Mouse (Mus musculus): ENCODE measurements at regions not wholly inside any gene's neighbourhood (a gene's known extent, or its start where the extent isn't known, plus 50 kb on each side); places are given as distances from the start of the nearest gene placed in this dataset.

- Histone ChIP-seq H3K27me3 (ENCODE audit: control insufficient read depth, insufficient read depth, low read length) (no peaks in the 10 kb centered on the region), H3K4me1 (ENCODE audit: control insufficient read depth, insufficient read depth, low read length) (no peaks in the 10 kb centered on the region), H3K27ac (ENCODE audit: low read depth, low read length) (no peak overlapping the region), H3K4me3 (ENCODE audit: low read depth, low read length) (no peak overlapping the region), H3K4me2 (no peak overlapping the region), H3K36me3 (ENCODE audit: control insufficient read depth, insufficient read depth, low read length) (no peaks in the 10 kb centered on the region), H3K9me3 (replicated peaks; ENCODE audit: control insufficient read depth, low read length) (no peaks in the 10 kb centered on the region), H3K9ac (ENCODE audit: low read depth, low read length) (no peak overlapping the region)
- ATAC-seq (replicated peaks; ENCODE audit: insufficient number of reproducible peaks, low FRiP score, low TSS enrichment) = no peak
- 76% methylated on average over 16 of the region's 16 CpGs for WGBS (ENCODE audit: insufficient replicate concordance)
Measured at GRCm38 (mm10) chr12:110157998-110158747, 120.7 kb upstream of the Dio3 start.

DNA sequence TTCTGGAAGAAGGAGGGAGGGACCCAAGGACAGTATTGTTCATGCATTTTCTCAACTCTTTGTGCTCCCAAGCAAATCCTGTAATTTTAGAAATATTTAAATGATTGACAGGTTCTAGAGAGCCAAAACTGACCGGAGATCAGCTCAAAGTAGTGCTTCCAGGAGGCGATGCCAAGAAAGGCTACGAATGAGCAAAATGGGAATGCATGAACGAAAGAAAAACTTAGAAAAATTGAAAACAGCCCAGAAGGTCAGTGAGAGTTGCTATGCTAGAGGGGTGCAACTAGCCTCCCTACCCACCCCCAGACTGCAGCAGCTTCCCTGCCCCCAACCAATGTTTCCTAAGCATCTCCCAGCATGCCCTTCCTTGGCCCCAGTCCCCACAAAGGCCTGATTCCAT, 117.6 kb upstream of the Dio3 start:
- ATAC-seq (replicated peaks; ENCODE audit: insufficient number of reproducible peaks, low FRiP score, low TSS enrichment) = no peak
- Histone ChIP-seq H3K27me3 (ENCODE audit: control insufficient read depth, insufficient read depth, low read length) (no peaks in the 10 kb centered on the region), H3K9me3 (replicated peaks; ENCODE audit: control insufficient read depth, low read length) (no peaks in the 10 kb centered on the region), H3K36me3 (ENCODE audit: control insufficient read depth, insufficient read depth, low read length) (no peaks in the 10 kb centered on the region), H3K27ac (ENCODE audit: low read depth, low read length) (no peak overlapping the region), H3K9ac (ENCODE audit: low read depth, low read length) (no peak overlapping the region), H3K4me2 (no peak overlapping the region), H3K4me3 (ENCODE audit: low read depth, low read length) (no peak overlapping the region), H3K4me1 (ENCODE audit: control insufficient read depth, insufficient read depth, low read length) (no peaks in the 10 kb centered on the region)
- 88% methylated on average over 4 of the region's 4 CpGs for WGBS (ENCODE audit: insufficient replicate concordance)

- H3K9ac ChIP-seq (ENCODE audit: low read depth, low read length) = no peak overlapping the region
- no peak for ATAC-seq (replicated peaks; ENCODE audit: insufficient number of reproducible peaks, low FRiP score, low TSS enrichment)
- WGBS (ENCODE audit: insufficient replicate concordance) = 85% methylated on average over 13 of the region's 13 CpGs
Measured at GRCm38 (mm10) chr12:110165462-110165861, 113.4 kb upstream of the Dio3 start.

DNA sequence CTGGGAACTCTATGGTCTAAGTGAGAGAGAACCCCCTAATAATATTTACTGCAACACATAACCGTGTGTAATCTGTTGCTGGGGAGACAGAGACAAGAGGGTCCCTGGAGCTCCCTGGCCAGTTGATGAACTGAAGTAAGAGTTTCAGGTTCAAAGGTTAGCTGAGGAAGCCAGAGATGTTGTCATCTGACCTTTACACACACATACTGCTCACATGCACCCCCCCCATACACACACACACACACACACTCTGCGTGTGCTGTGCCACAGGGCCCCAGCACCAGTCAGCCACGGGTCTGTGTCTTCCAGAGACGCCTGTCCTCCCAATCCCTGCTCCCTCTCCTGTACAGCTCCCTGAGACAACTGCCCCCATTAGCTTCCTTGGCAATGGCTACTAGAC, 110.5 kb upstream of the Dio3 start:
- Histone ChIP-seq H3K27me3 (ENCODE audit: control insufficient read depth, insufficient read depth, low read length) (no peaks in the 10 kb centered on the region), H3K36me3 (ENCODE audit: control insufficient read depth, insufficient read depth, low read length) (no peaks in the 10 kb centered on the region), H3K4me1 (ENCODE audit: control insufficient read depth, insufficient read depth, low read length) (no peaks in the 10 kb centered on the region), H3K27ac (ENCODE audit: low read depth, low read length) (no peak overlapping the region), H3K9ac (ENCODE audit: low read depth, low read length) (no peak overlapping the region), H3K4me3 (ENCODE audit: low read depth, low read length) (no peak overlapping the region), H3K9me3 (replicated peaks; ENCODE audit: control insufficient read depth, low read length) (no peaks in the 10 kb centered on the region), H3K4me2 (no peak overlapping the region)
- ATAC-seq (replicated peaks; ENCODE audit: insufficient number of reproducible peaks, low FRiP score, low TSS enrichment) = no peak
- 73% methylated on average over 4 of the region's 4 CpGs for WGBS (ENCODE audit: insufficient replicate concordance)

More at GRCm38 (mm10) chr12:110165462-110165861, 113.4 kb upstream of the Dio3 start:
- no peak overlapping the region for H3K4me3 ChIP-seq (ENCODE audit: low read depth, low read length)
- H3K9me3 ChIP-seq (replicated peaks; ENCODE audit: control insufficient read depth, low read length) = no peaks in the 10 kb centered on the region
- H3K4me2 ChIP-seq = no peak overlapping the region
- no peak overlapping the region for H3K27ac ChIP-seq (ENCODE audit: low read depth, low read length)
- no peaks in the 10 kb centered on the region for H3K4me1 ChIP-seq (ENCODE audit: control insufficient read depth, insufficient read depth, low read length)
- no peaks in the 10 kb centered on the region for H3K27me3 ChIP-seq (ENCODE audit: control insufficient read depth, insufficient read depth, low read length)
- no peaks in the 10 kb centered on the region for H3K36me3 ChIP-seq (ENCODE audit: control insufficient read depth, insufficient read depth, low read length)

GRCm38 (mm10) chr12:110169261-110169660, 109.6 kb upstream of the Dio3 start:
- Histone ChIP-seq H3K4me3 (ENCODE audit: low read depth, low read length) (no peak overlapping the region), H3K4me2 (no peak overlapping the region), H3K36me3 (ENCODE audit: control insufficient read depth, insufficient read depth, low read length) (no peaks in the 10 kb centered on the region), H3K4me1 (ENCODE audit: control insufficient read depth, insufficient read depth, low read length) (no peaks in the 10 kb centered on the region), H3K27ac (ENCODE audit: low read depth, low read length) (no peak overlapping the region), H3K9ac (ENCODE audit: low read depth, low read length) (no peak overlapping the region), H3K9me3 (replicated peaks; ENCODE audit: control insufficient read depth, low read length) (no peaks in the 10 kb centered on the region), H3K27me3 (ENCODE audit: control insufficient read depth, insufficient read depth, low read length) (no peaks in the 10 kb centered on the region)
- WGBS (ENCODE audit: insufficient replicate concordance) = 83% methylated on average over 1 of the region's 1 CpGs
- no peak for ATAC-seq (replicated peaks; ENCODE audit: insufficient number of reproducible peaks, low FRiP score, low TSS enrichment)

GRCm38 (mm10) chr12:110170496-110170895, 108.4 kb upstream of the Dio3 start:
- Histone ChIP-seq H3K9me3 (replicated peaks; ENCODE audit: control insufficient read depth, low read length) (no peaks in the 10 kb centered on the region), H3K4me2 (no peak overlapping the region), H3K4me1 (ENCODE audit: control insufficient read depth, insufficient read depth, low read length) (no peaks in the 10 kb centered on the region), H3K4me3 (ENCODE audit: low read depth, low read length) (no peak overlapping the region), H3K27ac (ENCODE audit: low read depth, low read length) (no peak overlapping the region), H3K27me3 (ENCODE audit: control insufficient read depth, insufficient read depth, low read length) (no peaks in the 10 kb centered on the region), H3K9ac (ENCODE audit: low read depth, low read length) (no peak overlapping the region), H3K36me3 (ENCODE audit: control insufficient read depth, insufficient read depth, low read length) (no peaks in the 10 kb centered on the region)
- no peak for ATAC-seq (replicated peaks; ENCODE audit: insufficient number of reproducible peaks, low FRiP score, low TSS enrichment)
- WGBS (ENCODE audit: insufficient replicate concordance) = 77% methylated on average over 8 of the region's 8 CpGs

DNA sequence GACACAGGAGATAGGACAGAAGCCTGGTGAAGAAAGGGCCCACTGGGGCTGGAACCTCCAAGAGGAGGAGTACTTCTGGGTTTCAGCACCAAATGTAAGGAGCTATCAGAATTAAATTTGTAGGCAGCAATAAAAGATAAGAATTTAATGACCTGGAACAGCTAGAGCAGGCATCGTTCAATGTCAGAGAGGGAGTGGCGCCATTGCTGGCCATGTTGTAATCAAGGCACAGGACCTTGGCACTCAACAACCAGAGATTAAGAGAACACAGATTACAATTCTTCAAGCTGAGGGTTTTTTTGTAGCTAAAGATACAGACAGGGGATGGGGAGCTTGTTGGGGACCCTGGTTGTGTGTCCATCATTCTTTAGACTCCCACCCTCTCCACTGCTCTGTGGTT, 101.0 kb upstream of the Dio3 start:
- Histone ChIP-seq H3K4me1 (ENCODE audit: control insufficient read depth, insufficient read depth, low read length) (no peaks in the 10 kb centered on the region), H3K27ac (ENCODE audit: low read depth, low read length) (no peak overlapping the region), H3K27me3 (ENCODE audit: control insufficient read depth, insufficient read depth, low read length) (no peaks in the 10 kb centered on the region), H3K4me2 (no peak overlapping the region), H3K36me3 (ENCODE audit: control insufficient read depth, insufficient read depth, low read length) (no peaks in the 10 kb centered on the region), H3K4me3 (ENCODE audit: low read depth, low read length) (no peak overlapping the region), H3K9ac (ENCODE audit: low read depth, low read length) (no peak overlapping the region), H3K9me3 (replicated peaks; ENCODE audit: control insufficient read depth, low read length) (no peaks in the 10 kb centered on the region)
- ATAC-seq (replicated peaks; ENCODE audit: insufficient number of reproducible peaks, low FRiP score, low TSS enrichment) = no peak
- 90% methylated on average over 2 of the region's 2 CpGs for WGBS (ENCODE audit: insufficient replicate concordance)

- Histone ChIP-seq H3K36me3 (ENCODE audit: control insufficient read depth, insufficient read depth, low read length) (no peaks in the 10 kb centered on the region), H3K27ac (ENCODE audit: low read depth, low read length) (no peak overlapping the region), H3K9ac (ENCODE audit: low read depth, low read length) (no peak overlapping the region), H3K4me3 (ENCODE audit: low read depth, low read length) (no peak overlapping the region), H3K9me3 (replicated peaks; ENCODE audit: control insufficient read depth, low read length) (no peaks in the 10 kb centered on the region), H3K27me3 (ENCODE audit: control insufficient read depth, insufficient read depth, low read length) (peaks cover 38% of the 10 kb centered on the region), H3K4me2 (no peak overlapping the region), H3K4me1 (ENCODE audit: control insufficient read depth, insufficient read depth, low read length) (peaks cover 5% of the 10 kb centered on the region; the same call in 1 of the 2 replicates)
- 49% methylated on average over 6 of the region's 6 CpGs for WGBS (ENCODE audit: insufficient replicate concordance)
- no peak for ATAC-seq (replicated peaks; ENCODE audit: insufficient number of reproducible peaks, low FRiP score, low TSS enrichment)
Measured at GRCm38 (mm10) chr12:110183473-110183872, 95.4 kb upstream of the Dio3 start.

DNA sequence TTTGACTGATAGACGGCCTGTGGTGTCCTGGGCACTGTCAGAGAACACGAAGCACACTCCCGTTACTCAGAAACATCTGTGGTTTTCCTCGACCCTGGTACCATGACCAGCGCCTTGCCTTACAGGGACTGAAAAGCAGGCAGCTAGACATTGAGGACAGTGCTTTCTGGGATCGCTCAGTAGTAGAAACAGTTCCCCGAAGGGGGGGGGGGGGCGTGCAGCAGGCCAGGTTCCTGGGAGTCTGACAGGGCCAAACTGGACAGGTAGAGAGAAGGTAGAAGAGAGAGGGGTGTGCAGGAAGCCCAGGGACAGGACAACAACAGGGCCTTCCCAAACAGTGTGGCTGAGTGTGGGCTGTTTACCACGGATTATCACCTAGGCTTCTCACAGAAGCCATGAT, 93.5 kb upstream of the Dio3 start:
- Histone ChIP-seq H3K36me3 (ENCODE audit: control insufficient read depth, insufficient read depth, low read length) (no peaks in the 10 kb centered on the region), H3K27me3 (ENCODE audit: control insufficient read depth, insufficient read depth, low read length) (peaks cover 53% of the 10 kb centered on the region), H3K9ac (ENCODE audit: low read depth, low read length) (no peak overlapping the region), H3K4me2 (no peak overlapping the region), H3K4me3 (ENCODE audit: low read depth, low read length) (no peak overlapping the region), H3K4me1 (ENCODE audit: control insufficient read depth, insufficient read depth, low read length) (peaks cover 5% of the 10 kb centered on the region; the same call in 1 of the 2 replicates), H3K9me3 (replicated peaks; ENCODE audit: control insufficient read depth, low read length) (no peaks in the 10 kb centered on the region), H3K27ac (ENCODE audit: low read depth, low read length) (no peak overlapping the region)
- ATAC-seq (replicated peaks; ENCODE audit: insufficient number of reproducible peaks, low FRiP score, low TSS enrichment) = no peak
- 37% methylated on average over 9 of the region's 9 CpGs for WGBS (ENCODE audit: insufficient replicate concordance)
